Mouse (Mus musculus) liver, embryonic 14.5 days (tissue): ENCODE data around the gene Rhbdl1. TPM values are rescaled to one million over a fixed set of nuclear protein-coding genes. Genes with fewer than 3 reads are reported as not detected.

Experiments
- ATAC-seq: fragments of 200-750 bp; cut with Nextera tagmentation; 2 replicates; pipeline ENCODE4 v1.8.0; 2017; ENCODE audit warnings: moderate number of reproducible peaks, mild to moderate bottlenecking, moderate library complexity; ENCODE audit not compliant: insufficient read depth
- DNase-seq, 3 experiments: peaks; one replicate each; pipeline ENCODE4 v3.0.0-alpha.2; 2012 to 2013; ENCODE audit warnings: low read depth in 3 of 3, low spot score in 3 of 3
- H3K27ac ChIP-seq: fragments of 300-500 bp; sonication (generic); 2 replicates; pipeline ENCODE4 v1.5.1; 2014; ENCODE audit warnings: moderate library complexity, mild to moderate bottlenecking, control low read depth, inconsistent platforms
- H3K27me3 ChIP-seq: fragments of 300-500 bp; sonication (generic); 2 replicates; pipeline ENCODE4 v1.6.1; 2014; ENCODE audit warnings: mild to moderate bottlenecking, low read length, moderate library complexity; ENCODE audit not compliant: control insufficient read depth, insufficient read depth
- H3K36me3 ChIP-seq: fragments of 300-500 bp; sonication (generic); replicated peaks from 2 replicates; pipeline ENCODE4 v1.6.1; 2014; ENCODE audit warnings: low read depth; ENCODE audit not compliant: control insufficient read depth, insufficient read depth
- H3K4me1 ChIP-seq, 2 experiments: fragments of 200-500 bp in 1 of 2; fragments of 300-500 bp in 1 of 2; sonication (generic) in 1 of 2; replicated peaks; 2 replicates each; pipeline ENCODE4 v1.6.1; 2012 to 2014; ENCODE audit warnings: antibody characterized with exemption in 1 of 2, inconsistent platforms in 1 of 2, low read length in 1 of 2; ENCODE audit not compliant: control insufficient read depth in 2 of 2, insufficient read depth in 2 of 2
- H3K4me2 ChIP-seq: fragments of 300-500 bp; sonication (generic); 2 replicates; pipeline ENCODE4 v1.6.1; 2014; ENCODE audit warnings: low read depth, mild to moderate bottlenecking, control low read depth, moderate library complexity
- H3K4me3 ChIP-seq, 2 experiments: fragments of 200-500 bp in 1 of 2; fragments of 300-500 bp in 1 of 2; sonication (generic) in 1 of 2; 2 replicates each; pipeline ENCODE4 v1.5.1; 2012 to 2014; ENCODE audit warnings: low read depth in 2 of 2, low read length in 2 of 2, mild to moderate bottlenecking in 2 of 2, control low read depth in 1 of 2, inconsistent platforms in 1 of 2, moderate library complexity in 1 of 2; ENCODE audit not compliant: insufficient read depth in 1 of 2
- H3K9ac ChIP-seq: fragments of 300-500 bp; sonication (generic); replicated peaks from 2 replicates; pipeline ENCODE4 v1.6.1; 2014; ENCODE audit warnings: mild to moderate bottlenecking, control low read depth, moderate library complexity
- H3K9me3 ChIP-seq: fragments of 300-500 bp; sonication (generic); 2 replicates; pipeline ENCODE4 v1.6.1; 2016; ENCODE audit warnings: low read length, mixed read lengths; ENCODE audit not compliant: control insufficient read depth
- CTCF ChIP-seq: IDR thresholded peaks from 2 replicates; pipeline ENCODE4 v1.5.1; 2016; ENCODE audit warnings: antibody characterized with exemption, low read depth, control low read depth
- EP300 ChIP-seq: IDR thresholded peaks from 2 replicates; pipeline ENCODE4 v1.6.1; 2016; ENCODE audit warnings: antibody characterized with exemption, low read depth
- WGBS: fragments of 180-500 bp; shearing (Covaris S2); extraction: QIAGEN DNeasy Blood & Tissue Kit; methylation state at CpG from one replicate; pipeline ENCODE4 v1.1.7; 2014; ENCODE audit not compliant: insufficient replicate concordance; 5-methylcytosine and 5-hydroxymethylcytosine counted together
- microRNA-seq: library from miRNA; unstranded; fragments of <30 nt; microRNA quantifications from one replicate; pipeline ENCODE4, GENCODE M21; 2016
- polyA plus RNA-seq, 2 experiments: library from polyadenylated mRNA; depleted of rRNA in 1 of 2; stranded (reverse) in 1 of 2; unstranded in 1 of 2; fragments of >200 nt; fragmentation: Nextera tagmentation in 1 of 2; extraction: Ambion mirVana in 1 of 2; gene quantifications; 2 replicates each; pipeline versions ENCODE4 v1.2.1 to v1.2.3; 2012 to 2014

The Rhbdl1 gene
- polyA plus RNA-seq, 2 experiments = 0.58 to 1.5 TPM

- no peak for TF ChIP-seq CTCF
- no peak for TF ChIP-seq EP300
- H3K9me3 ChIP-seq = no peaks in the 10 kb centered on the region
- H3K9ac ChIP-seq = peak within 1 kb of the TSS; percentile 32
- peaks cover 0 to 5% of the 10 kb centered on the region in 2 experiments; a peak in 3 of 4 replicates for H3K4me1 ChIP-seq
- peak within 1 kb of the TSS; percentile 70 for H3K4me2 ChIP-seq
- H3K4me3 ChIP-seq = peak within 1 kb of the TSS; percentile 65 to 75
- ATAC-seq (no peak), DNase-seq (no peak)
- peak within 1 kb of the TSS; percentile 24 for H3K27ac ChIP-seq
- H3K27me3 ChIP-seq = no peaks in the 10 kb centered on the region
- H3K36me3 ChIP-seq = peaks cover 14% of the 10 kb centered on the region
- 71% methylated on average over 3 of the region's 3 CpGs for WGBS
Observed at GRCm38 (mm10) chr17:25786280-25786679, 50.8 kb downstream of the Rhbdl1 start, which contains the start of gene Ccdc78. TSS of gene Ccdc78 (plus strand) at chr17:25786580.

GRCm38 (mm10) chr17:25785281-25785745 is 51.8 kb downstream of the Rhbdl1 start, which contains the start of gene Haghl:
TSS of gene Haghl (minus strand) at chr17:25785673.
- TF ChIP-seq EP300 = no peak
- TF ChIP-seq CTCF = no peak
- peak within 1 kb of the TSS; percentile 24 for H3K27ac ChIP-seq

More at GRCm38 (mm10) chr17:25785281-25785745, 51.8 kb downstream of the Rhbdl1 start, which contains the start of gene Haghl:
- H3K4me2 ChIP-seq = peak within 1 kb of the TSS; percentile 70
- H3K9me3 ChIP-seq = no peaks in the 10 kb centered on the region
- peaks cover 14% of the 10 kb centered on the region for H3K36me3 ChIP-seq
- peak; percentile 87 to 89 (median 89) for DNase-seq
- peaks cover 0 to 2% of the 10 kb centered on the region in 2 experiments; a peak in 1 of 4 replicates for H3K4me1 ChIP-seq
- ATAC-seq = peak; percentile 86
- peak within 1 kb of the TSS; percentile 65 to 75 for H3K4me3 ChIP-seq
- WGBS = under 1% methylated on average over 23 of the region's 23 CpGs
- no peaks in the 10 kb centered on the region for H3K27me3 ChIP-seq
- peak within 1 kb of the TSS; percentile 32 for H3K9ac ChIP-seq

Small RNA genes lying within 50 kb of the gene (microRNA-seq; reads per million reads assigned to microRNA genes)
- gene Mir3082 = not detected

Other genes starting within 250 kb of the Rhbdl1 start
- gene Gng13, start 120.1 kb downstream of the Rhbdl1 start, polyA plus RNA-seq (2012; rRNA removed) = 0.60 TPM in 1 of 2 replicates, not detected in the other
- not detected in 2 replicates for gene Gng13, start 120.1 kb downstream of the Rhbdl1 start, polyA plus RNA-seq (2014; fragmentation: Nextera tagmentation; extraction: Ambion mirVana)
- 14.4 and 19.6 TPM in 2 replicates for gene Chtf18, start 109.9 kb downstream of the Rhbdl1 start, polyA plus RNA-seq (2012; rRNA removed)
- 12.4 and 15.5 TPM in 2 replicates for gene Chtf18, start 109.9 kb downstream of the Rhbdl1 start, polyA plus RNA-seq (2014; fragmentation: Nextera tagmentation; extraction: Ambion mirVana)
- 9.5 and 11.1 TPM in 2 replicates for gene Rpusd1, start 109.6 kb downstream of the Rhbdl1 start, polyA plus RNA-seq (2012; rRNA removed)
- gene Rpusd1, start 109.6 kb downstream of the Rhbdl1 start, polyA plus RNA-seq (2014; fragmentation: Nextera tagmentation; extraction: Ambion mirVana) = 5.9 and 6.1 TPM in 2 replicates
- not detected in 2 replicates for gene Mslnl, start 101.3 kb downstream of the Rhbdl1 start, polyA plus RNA-seq (2012; rRNA removed)
- gene Mslnl, start 101.3 kb downstream of the Rhbdl1 start, polyA plus RNA-seq (2014; fragmentation: Nextera tagmentation; extraction: Ambion mirVana) = not detected in 2 replicates
- 0.66 and 0.69 TPM in 2 replicates for gene Msln, start 82.9 kb downstream of the Rhbdl1 start, polyA plus RNA-seq (2012; rRNA removed)
- 0.91 and 1.0 TPM in 2 replicates for gene Msln, start 82.9 kb downstream of the Rhbdl1 start, polyA plus RNA-seq (2014; fragmentation: Nextera tagmentation; extraction: Ambion mirVana)
- gene Narfl, start 63.5 kb downstream of the Rhbdl1 start, polyA plus RNA-seq (2012; rRNA removed) = 7.5 and 10.2 TPM in 2 replicates
- gene Narfl, start 63.5 kb downstream of the Rhbdl1 start, polyA plus RNA-seq (2014; fragmentation: Nextera tagmentation; extraction: Ambion mirVana) = 12.9 and 14.0 TPM in 2 replicates
- 6.1 and 7.6 TPM in 2 replicates for gene Haghl, start 51.6 kb downstream of the Rhbdl1 start, polyA plus RNA-seq (2012; rRNA removed)
- 5.8 and 6.1 TPM in 2 replicates for gene Haghl, start 51.6 kb downstream of the Rhbdl1 start, polyA plus RNA-seq (2014; fragmentation: Nextera tagmentation; extraction: Ambion mirVana)
- 0.02 and 0.03 TPM in 2 replicates for gene Ccdc78, start 50.7 kb downstream of the Rhbdl1 start, polyA plus RNA-seq (2012; rRNA removed)
- not detected in 2 replicates for gene Ccdc78, start 50.7 kb downstream of the Rhbdl1 start, polyA plus RNA-seq (2014; fragmentation: Nextera tagmentation; extraction: Ambion mirVana)
- 37.7 and 46.6 TPM in 2 replicates for gene Fam173a, start 44.4 kb downstream of the Rhbdl1 start, polyA plus RNA-seq (2012; rRNA removed)
- gene Fam173a, start 44.4 kb downstream of the Rhbdl1 start, polyA plus RNA-seq (2014; fragmentation: Nextera tagmentation; extraction: Ambion mirVana) = 57.2 and 57.7 TPM in 2 replicates
- not detected in 2 replicates for gene AC134908.4, start 41.6 kb downstream of the Rhbdl1 start, polyA plus RNA-seq (2012; rRNA removed)
- gene AC134908.4, start 41.6 kb downstream of the Rhbdl1 start, polyA plus RNA-seq (2014; fragmentation: Nextera tagmentation; extraction: Ambion mirVana) = not detected in 2 replicates
- 20.3 and 27.3 TPM in 2 replicates for gene Metrn, start 40.2 kb downstream of the Rhbdl1 start, polyA plus RNA-seq (2012; rRNA removed)
- 4.1 TPM in 2 replicates for gene Metrn, start 40.2 kb downstream of the Rhbdl1 start, polyA plus RNA-seq (2014; fragmentation: Nextera tagmentation; extraction: Ambion mirVana)
- gene Fbxl16, start 28.2 kb downstream of the Rhbdl1 start, polyA plus RNA-seq (2012; rRNA removed) = 0.04 and 0.22 TPM in 2 replicates
- gene Fbxl16, start 28.2 kb downstream of the Rhbdl1 start, polyA plus RNA-seq (2014; fragmentation: Nextera tagmentation; extraction: Ambion mirVana) = not detected in 2 replicates
- 14.1 and 14.3 TPM in 2 replicates for gene Wdr24, start 13.7 kb downstream of the Rhbdl1 start, polyA plus RNA-seq (2012; rRNA removed)
- gene Wdr24, start 13.7 kb downstream of the Rhbdl1 start, polyA plus RNA-seq (2014; fragmentation: Nextera tagmentation; extraction: Ambion mirVana) = 9.2 and 11.4 TPM in 2 replicates
- gene Jmjd8, start 8.4 kb downstream of the Rhbdl1 start, polyA plus RNA-seq (2012; rRNA removed) = 17.3 and 17.9 TPM in 2 replicates
- gene Jmjd8, start 8.4 kb downstream of the Rhbdl1 start, polyA plus RNA-seq (2014; fragmentation: Nextera tagmentation; extraction: Ambion mirVana) = 13.7 and 16.2 TPM in 2 replicates
- 70.2 and 85.1 TPM in 2 replicates for gene Stub1, start 3.9 kb downstream of the Rhbdl1 start, polyA plus RNA-seq (2012; rRNA removed)
- 96.7 and 100 TPM in 2 replicates for gene Stub1, start 3.9 kb downstream of the Rhbdl1 start, polyA plus RNA-seq (2014; fragmentation: Nextera tagmentation; extraction: Ambion mirVana)
- gene Gm20683, start 4.5 kb upstream of the Rhbdl1 start, polyA plus RNA-seq (2012; rRNA removed) = 3.3 and 6.9 TPM in 2 replicates
- 0.43 TPM in 1 of 2 replicates, not detected in the other for gene Gm20683, start 4.5 kb upstream of the Rhbdl1 start, polyA plus RNA-seq (2014; fragmentation: Nextera tagmentation; extraction: Ambion mirVana)
- gene Rhot2, start 7.6 kb upstream of the Rhbdl1 start, polyA plus RNA-seq (2012; rRNA removed) = 33.3 and 34.7 TPM in 2 replicates
- gene Rhot2, start 7.6 kb upstream of the Rhbdl1 start, polyA plus RNA-seq (2014; fragmentation: Nextera tagmentation; extraction: Ambion mirVana) = 4.2 and 5.3 TPM in 2 replicates
- 18.1 and 19.6 TPM in 2 replicates for gene Wdr90, start 24.2 kb upstream of the Rhbdl1 start, polyA plus RNA-seq (2012; rRNA removed)
- gene Wdr90, start 24.2 kb upstream of the Rhbdl1 start, polyA plus RNA-seq (2014; fragmentation: Nextera tagmentation; extraction: Ambion mirVana) = 7.5 and 11.1 TPM in 2 replicates
- gene Mcrip2, start 31.5 kb upstream of the Rhbdl1 start, polyA plus RNA-seq (2012; rRNA removed) = 22.1 and 23.1 TPM in 2 replicates
- 44.0 and 44.9 TPM in 2 replicates for gene Mcrip2, start 31.5 kb upstream of the Rhbdl1 start, polyA plus RNA-seq (2014; fragmentation: Nextera tagmentation; extraction: Ambion mirVana)
- gene Mettl26, start 37.8 kb upstream of the Rhbdl1 start, polyA plus RNA-seq (2012; rRNA removed) = 45.3 and 47.6 TPM in 2 replicates
- gene Mettl26, start 37.8 kb upstream of the Rhbdl1 start, polyA plus RNA-seq (2014; fragmentation: Nextera tagmentation; extraction: Ambion mirVana) = 46.5 and 50.3 TPM in 2 replicates
- 0.54 and 0.71 TPM in 2 replicates for gene Wfikkn1, start 43.6 kb upstream of the Rhbdl1 start, polyA plus RNA-seq (2012; rRNA removed)
- 0.52 and 0.67 TPM in 2 replicates for gene Wfikkn1, start 43.6 kb upstream of the Rhbdl1 start, polyA plus RNA-seq (2014; fragmentation: Nextera tagmentation; extraction: Ambion mirVana)
- 6.4 and 7.8 TPM in 2 replicates for gene Rab40c, start 82.4 kb upstream of the Rhbdl1 start, polyA plus RNA-seq (2012; rRNA removed)
- 3.4 and 3.8 TPM in 2 replicates for gene Rab40c, start 82.4 kb upstream of the Rhbdl1 start, polyA plus RNA-seq (2014; fragmentation: Nextera tagmentation; extraction: Ambion mirVana)
- 270 and 414 TPM in 2 replicates for gene Pigq, start 107.6 kb upstream of the Rhbdl1 start, polyA plus RNA-seq (2012; rRNA removed)
- gene Pigq, start 107.6 kb upstream of the Rhbdl1 start, polyA plus RNA-seq (2014; fragmentation: Nextera tagmentation; extraction: Ambion mirVana) = 170 and 186 TPM in 2 replicates
- 4.3 and 8.9 TPM in 2 replicates for gene Nhlrc4, start 107.7 kb upstream of the Rhbdl1 start, polyA plus RNA-seq (2012; rRNA removed)
- 1.9 and 4.6 TPM in 2 replicates for gene Nhlrc4, start 107.7 kb upstream of the Rhbdl1 start, polyA plus RNA-seq (2014; fragmentation: Nextera tagmentation; extraction: Ambion mirVana)
- 0.16 and 0.24 TPM in 2 replicates for gene A930017K11Rik, start 115.3 kb upstream of the Rhbdl1 start, polyA plus RNA-seq (2012; rRNA removed)
- 0.13 and 0.37 TPM in 2 replicates for gene A930017K11Rik, start 115.3 kb upstream of the Rhbdl1 start, polyA plus RNA-seq (2014; fragmentation: Nextera tagmentation; extraction: Ambion mirVana)
- gene Capn15, start 148.5 kb upstream of the Rhbdl1 start, polyA plus RNA-seq (2012; rRNA removed) = 7.7 and 9.0 TPM in 2 replicates
- 8.3 and 11.8 TPM in 2 replicates for gene Capn15, start 148.5 kb upstream of the Rhbdl1 start, polyA plus RNA-seq (2014; fragmentation: Nextera tagmentation; extraction: Ambion mirVana)
- gene Rab11fip3, start 232.3 kb upstream of the Rhbdl1 start, polyA plus RNA-seq (2012; rRNA removed) = 2.1 and 2.3 TPM in 2 replicates
- 1.4 and 1.8 TPM in 2 replicates for gene Rab11fip3, start 232.3 kb upstream of the Rhbdl1 start, polyA plus RNA-seq (2014; fragmentation: Nextera tagmentation; extraction: Ambion mirVana)